Mouse (Mus musculus): ENCODE data around the gene Aco1. TPM values are rescaled to one million over a fixed set of nuclear protein-coding genes. Genes with fewer than 3 reads are reported as not detected.

The Aco1 gene
- total RNA-seq, 2 experiments from 2014 or later = 33.7 to 34.0 TPM

DNA sequence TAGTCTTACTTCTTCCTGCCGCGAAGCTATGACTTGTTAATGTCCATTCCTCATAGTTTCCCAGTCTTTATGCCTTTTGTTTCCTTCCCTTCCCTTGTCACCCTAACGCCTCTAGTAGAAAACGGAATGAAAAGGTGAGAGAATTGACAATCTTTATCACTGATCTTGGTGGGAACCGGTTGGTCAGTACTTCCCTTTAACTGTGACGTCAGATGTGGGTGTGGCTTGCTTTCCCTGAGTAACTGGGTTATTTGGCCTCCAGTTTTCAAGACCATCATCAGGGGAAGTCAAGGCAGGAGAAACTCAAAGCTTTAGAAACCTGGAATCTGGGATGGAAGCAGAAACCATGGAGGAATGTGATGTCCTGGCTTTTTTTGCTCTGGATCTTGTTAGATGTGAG, 99.0 kb downstream of the Aco1 start:
- DNase-seq = no peak
- intact Hi-C loops (cut with DNase I) = no loop called here

DNA sequence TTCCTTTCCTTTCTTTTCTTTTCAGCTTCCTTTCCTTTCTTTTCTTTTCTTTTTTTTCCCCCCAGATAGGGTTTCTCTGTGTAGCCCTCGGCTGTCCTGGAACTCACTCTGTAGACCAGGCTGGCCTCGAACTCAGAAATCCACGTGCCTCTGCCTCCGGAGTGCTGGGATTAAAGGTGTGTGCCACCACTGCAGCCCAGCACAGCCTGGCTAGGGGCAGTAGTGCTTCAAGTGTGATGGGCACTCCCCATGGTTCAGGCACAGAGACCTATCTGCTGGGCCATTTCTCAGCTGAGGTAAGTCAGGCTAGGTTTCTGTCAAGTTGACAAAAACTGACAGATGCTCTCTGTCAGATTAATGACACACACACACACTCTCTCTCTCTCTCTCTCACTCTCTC, 100.1 kb downstream of the Aco1 start:
- no peak for DNase-seq
- intact Hi-C loops (cut with DNase I) = no loop called here

DNA sequence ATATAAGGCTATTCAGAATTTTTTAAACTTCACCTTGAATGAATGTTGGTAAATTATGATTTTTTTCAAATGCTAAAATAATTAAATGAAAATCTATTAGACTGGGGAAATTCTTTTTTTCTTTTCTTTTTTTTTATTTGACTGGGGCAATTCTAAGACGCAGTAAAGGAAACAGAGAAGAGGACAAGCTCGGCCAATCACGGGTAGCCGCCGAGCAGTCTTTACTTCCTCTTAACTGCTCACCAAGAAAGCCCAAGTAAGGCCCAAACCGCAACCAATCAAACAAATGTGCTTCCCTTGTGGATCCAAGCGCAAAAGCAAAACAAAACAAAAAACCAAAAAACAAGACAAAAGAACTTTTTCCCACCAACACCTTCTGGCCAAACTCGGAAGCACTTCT, 101.2 kb downstream of the Aco1 start:
- intact Hi-C loops (cut with DNase I) = no loop called here
- DNase-seq = no peak

Other genes starting within 250 kb of the Aco1 start
- gene Ddx58, start 96.7 kb downstream of the Aco1 start, total RNA-seq (2021) = 10 to 100 TPM in 1 of 2 experiments, 1 to 10 TPM in 1; 8.0 to 10.3 TPM
- 10 to 100 TPM; 42.8 to 49.0 TPM for gene Smim27, start 126.5 kb downstream of the Aco1 start, total RNA-seq (2021)
- gene Topors, start 126.8 kb downstream of the Aco1 start, total RNA-seq (2021) = 10 to 100 TPM; 11.2 to 12.7 TPM
- 100 to 1,000 TPM; 484 to 546 TPM for gene Ndufb6, start 136.3 kb downstream of the Aco1 start, total RNA-seq (2021)

Measured in heart, postnatal 36 days (tissue).